Mouse (Mus musculus) heart, embryonic 14.5 days (tissue): ENCODE measurements at regions not wholly inside any gene's neighbourhood (a gene's known extent, or its start where the extent isn't known, plus 50 kb on each side); places are given as distances from the start of the nearest gene placed in this dataset.
"Not testable (repeated sequence)": the region's sequence is repeated elsewhere in the genome, so short reads cannot be mapped to it uniquely, and the experiment has no call there.

ENCODE experiments used
- ATAC-seq: fragments of 200-750 bp; cut with Nextera tagmentation; 2 replicates; pipeline ENCODE4 v1.8.0; 2017; ENCODE audit warnings: low read depth, moderate TSS enrichment; ENCODE audit not compliant: insufficient number of reproducible peaks, insufficient read depth, low FRiP score
- H3K27ac ChIP-seq, 2 experiments: fragments of 200-500 bp in 1 of 2; fragments of 300-500 bp in 1 of 2; sonication (generic) in 1 of 2; replicated peaks in 1 of 2; 2 replicates each; pipeline ENCODE4 v1.5.1; 2012 to 2014; ENCODE audit warnings: low read depth in 2 of 2, low read length in 2 of 2, control low read depth in 1 of 2, mild to moderate bottlenecking in 1 of 2, mixed read lengths in 1 of 2; ENCODE audit not compliant: control insufficient read depth in 1 of 2, insufficient read depth in 1 of 2
- H3K27me3 ChIP-seq: fragments of 300-500 bp; sonication (generic); 2 replicates; pipeline ENCODE4 v1.6.1; 2014; ENCODE audit warnings: mild to moderate bottlenecking, low read length, control low read depth; ENCODE audit not compliant: control insufficient read depth, insufficient read depth
- H3K36me3 ChIP-seq: fragments of 300-500 bp; sonication (generic); 2 replicates; pipeline ENCODE4 v1.6.1; 2014; ENCODE audit warnings: mild to moderate bottlenecking, control low read depth, low read length, mixed read lengths; ENCODE audit not compliant: control insufficient read depth, insufficient read depth
- H3K4me1 ChIP-seq, 2 experiments: fragments of 200-500 bp in 1 of 2; fragments of 300-500 bp in 1 of 2; sonication (generic) in 1 of 2; 2 replicates each; pipeline ENCODE4 v1.6.1; 2012 to 2014; ENCODE audit warnings: low read length in 2 of 2, control low read depth in 1 of 2, mixed read lengths in 1 of 2; ENCODE audit not compliant: control insufficient read depth in 2 of 2, insufficient read depth in 2 of 2
- H3K4me2 ChIP-seq: fragments of 300-500 bp; sonication (generic); 2 replicates; pipeline ENCODE4 v1.6.1; 2014; ENCODE audit warnings: mild to moderate bottlenecking, low read length
- H3K4me3 ChIP-seq, 2 experiments: fragments of 200-500 bp in 1 of 2; fragments of 300-500 bp in 1 of 2; sonication (generic) in 1 of 2; 2 replicates each; pipeline ENCODE4 v1.5.1; 2012 to 2014; ENCODE audit warnings: low read length in 2 of 2, mild to moderate bottlenecking in 2 of 2, control low read depth in 1 of 2, low read depth in 1 of 2, moderate library complexity in 1 of 2; ENCODE audit not compliant: control insufficient read depth in 1 of 2, insufficient read depth in 1 of 2
- H3K9ac ChIP-seq: fragments of 300-500 bp; sonication (generic); 2 replicates; pipeline ENCODE4 v1.6.1; 2014; ENCODE audit warnings: mild to moderate bottlenecking, low read length
- H3K9me3 ChIP-seq: fragments of 300-500 bp; sonication (generic); 2 replicates; pipeline ENCODE4 v1.6.1; 2016; ENCODE audit warnings: low read length, control low read depth; ENCODE audit not compliant: control insufficient read depth
- WGBS: fragments of 180-500 bp; shearing (Covaris S2); extraction: QIAGEN DNeasy Blood & Tissue Kit; methylation state at CpG from one replicate; pipeline ENCODE4 v1.1.7; 2014; 5-methylcytosine and 5-hydroxymethylcytosine counted together

GRCm38 (mm10) chr14:90062855-90063254 is 1591.7 kb upstream of the Pcdh20 start:
- H3K27me3 ChIP-seq: no peaks in the 10 kb centered on the region
- no peak overlapping the region for H3K27ac ChIP-seq
- WGBS: 70% methylated on average over 2 of the region's 2 CpGs
- no peaks in the 10 kb centered on the region for H3K4me1 ChIP-seq
- H3K4me2 ChIP-seq: no peak overlapping the region
- no peaks in the 10 kb centered on the region for H3K9me3 ChIP-seq
- ATAC-seq: no peak
- H3K4me3 ChIP-seq: no peak overlapping the region
- H3K9ac ChIP-seq: no peak overlapping the region
- no peaks in the 10 kb centered on the region for H3K36me3 ChIP-seq

- no peak overlapping the region for H3K4me3 ChIP-seq
- H3K36me3 ChIP-seq: no peaks in the 10 kb centered on the region
- 34% methylated on average over 2 of the region's 2 CpGs for WGBS
- H3K4me1 ChIP-seq: no peaks in the 10 kb centered on the region; a peak in 1 of 4 replicates
- ATAC-seq: no peak
- H3K27me3 ChIP-seq: no peaks in the 10 kb centered on the region
- H3K9me3 ChIP-seq: no peaks in the 10 kb centered on the region
- no peak overlapping the region for H3K4me2 ChIP-seq
- no peak overlapping the region for H3K9ac ChIP-seq
- H3K27ac ChIP-seq: peak overlapping the region in 1 of 2 experiments; percentile 39; a peak in 1 of 4 replicates
Measured at GRCm38 (mm10) chr14:90049806-90050205, 1578.6 kb upstream of the Pcdh20 start.

GRCm38 (mm10) chr14:90048820-90049219 is 1577.6 kb upstream of the Pcdh20 start:
- H3K4me1 ChIP-seq, ATAC-seq, H3K27ac ChIP-seq, H3K27me3 ChIP-seq, H3K36me3 ChIP-seq, H3K9ac ChIP-seq, H3K9me3 ChIP-seq, H3K4me3 ChIP-seq, H3K4me2 ChIP-seq: not testable (repeated sequence)
- 70% methylated on average over 2 of the region's 2 CpGs for WGBS
